ENCODE assay signal across 23 mouse cellular contexts in the genomic region with DNA sequence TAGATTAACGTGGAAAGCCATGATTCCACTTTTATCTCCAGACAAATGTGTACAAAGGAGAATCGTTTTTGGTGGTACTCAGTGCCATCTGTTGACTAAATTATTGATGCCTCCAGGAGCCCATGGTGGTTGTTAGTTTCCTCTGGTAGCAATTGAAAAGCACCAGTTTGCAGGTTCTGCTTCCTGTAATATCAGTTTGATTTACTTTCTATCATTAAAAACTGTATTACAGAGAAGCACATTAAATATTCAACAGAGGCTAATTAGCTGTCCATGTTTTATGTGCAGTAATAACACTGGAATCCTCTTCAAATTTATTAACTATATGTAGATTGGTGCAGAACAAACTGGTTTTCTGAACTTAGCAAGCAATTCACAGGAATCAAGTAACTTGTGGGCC.
"Had no signal": no experiment of that assay in that cellular context is flagged by ENCODE, and none has a peak within 500 bp of the region (broad histone marks: within the 10 kb centered on the region; RNA-seq: fewer than 3 reads in every experiment).

No protein-coding gene starts in this region.

- H3K9ac ChIP-seq: forebrain, postnatal 0 days; heart, embryonic 13.5 days; heart, embryonic 15.5 days; kidney, embryonic 15.5 days; limb, embryonic 13.5 days; limb, embryonic 15.5 days; liver, embryonic 12.5 days had no signal

- H3K27ac ChIP-seq: heart, adult 2 months; heart, embryonic 13.5 days; heart, embryonic 15.5 days; hindbrain, postnatal 0 days; kidney, embryonic 15.5 days; limb, embryonic 13.5 days; limb, embryonic 15.5 days; liver, embryonic 12.5 days had no signal

- H3K9me3 ChIP-seq: heart, embryonic 13.5 days; heart, embryonic 15.5 days; kidney, embryonic 15.5 days; limb, embryonic 13.5 days; limb, embryonic 15.5 days; liver, embryonic 12.5 days had no signal

- ATAC-seq: forebrain, postnatal 0 days; hindbrain, postnatal 0 days; intestine, embryonic 16.5 days; liver, embryonic 12.5 days had no signal

- H3K4me2 ChIP-seq: heart, embryonic 11.5 days; heart, embryonic 13.5 days; heart, embryonic 15.5 days; kidney, embryonic 15.5 days; limb, embryonic 13.5 days; limb, embryonic 15.5 days; liver, embryonic 12.5 days had no signal

- H3K27me3 ChIP-seq: heart, embryonic 13.5 days; heart, embryonic 15.5 days; kidney, embryonic 15.5 days; limb, embryonic 13.5 days; limb, embryonic 15.5 days; liver, embryonic 12.5 days had no signal

- H3K4me1 ChIP-seq: heart, embryonic 13.5 days; heart, embryonic 15.5 days; kidney, embryonic 15.5 days; limb, embryonic 13.5 days; limb, embryonic 15.5 days; liver, embryonic 12.5 days had no signal

- H3K36me3 ChIP-seq: heart, embryonic 13.5 days; heart, embryonic 15.5 days; kidney, embryonic 15.5 days; limb, embryonic 13.5 days; limb, embryonic 15.5 days; liver, embryonic 12.5 days had no signal

- H3K4me3 ChIP-seq: heart, adult 2 months; heart, embryonic 13.5 days; heart, embryonic 15.5 days; kidney, embryonic 15.5 days; limb, embryonic 13.5 days; limb, embryonic 15.5 days; liver, embryonic 12.5 days had no signal

- DNase-seq: forebrain, postnatal 0 days; gastrocnemius, postnatal 14 days; gastrocnemius, postnatal 36 days; heart, adult 2 months; heart, postnatal 14 days; heart, postnatal 36 days; kidney, adult 11 months; kidney, adult 2 months; kidney, adult 9 months; kidney, postnatal 14 days; kidney, postnatal 36 days; layer of hippocampus, adult 9-11 months; layer of hippocampus, postnatal 36 days; left cerebral cortex, postnatal 4 days had no signal
